Mouse (Mus musculus) inflammation-experienced regulatory T-cells, adult 6 months (primary cell): ENCODE results near the gene Gcc2. TPM values are rescaled to one million over a fixed set of nuclear protein-coding genes. Genes with fewer than 3 reads are reported as not detected.
"Not testable (repeated sequence)": the region's sequence is repeated elsewhere in the genome, so short reads cannot be mapped to it uniquely, and the experiment has no call there.

ENCODE experiments used
- ATAC-seq: one replicate; pipeline ENCODE4 v1.8.0; 2017
- polyA plus RNA-seq, 3 experiments: library from polyadenylated mRNA; unstranded; fragments of 100-300 nt; shearing (Covaris generic); gene quantifications; one replicate each; pipeline ENCODE4 v1.2.1; 2017

Gene Gcc2
- polyA plus RNA-seq, 3 experiments from 2014 or later = 70.3 to 85.0 (median 78.0) TPM

DNA sequence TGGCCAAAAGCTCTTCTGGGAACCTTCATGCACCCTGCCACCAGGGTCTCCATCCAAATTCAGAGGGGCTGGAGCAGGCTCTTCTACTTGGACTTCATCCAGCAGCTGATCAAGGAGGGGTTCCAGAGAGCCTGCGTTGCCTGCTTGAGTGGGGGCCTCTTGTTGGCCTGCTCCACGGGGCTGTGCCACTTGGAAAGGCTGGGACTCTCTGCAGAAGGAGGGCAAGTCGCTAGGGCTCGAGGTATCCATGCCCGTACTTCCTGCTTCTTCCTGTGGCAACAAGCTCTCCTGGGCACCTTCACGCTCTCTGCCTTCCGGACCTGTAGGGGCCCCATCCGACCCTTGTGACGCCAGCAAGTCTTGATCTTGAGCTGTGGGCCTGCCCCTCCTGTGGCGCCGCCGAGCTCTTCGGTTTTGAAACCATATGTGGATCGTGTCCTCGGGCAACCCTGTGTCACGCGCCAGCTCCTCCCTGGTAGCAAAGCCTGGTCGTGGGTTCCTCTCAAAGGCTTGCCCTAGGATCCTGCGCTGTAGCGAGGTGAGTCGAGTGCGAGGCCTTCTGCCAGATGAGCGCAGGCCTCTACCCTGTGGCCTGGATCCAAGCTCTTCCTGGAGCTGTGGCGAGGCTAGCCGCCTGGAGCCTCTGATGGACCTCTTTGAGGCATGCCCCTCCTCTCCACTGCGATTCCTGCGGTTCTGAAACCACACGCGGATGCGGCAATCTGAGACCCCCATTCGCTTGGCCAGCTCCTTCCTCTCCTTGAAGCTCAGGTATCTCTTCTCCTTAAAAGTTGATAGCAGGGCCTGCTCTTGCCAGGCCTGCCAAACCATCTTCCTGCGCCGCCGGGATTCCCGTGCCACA is 23.3 kb upstream of the Gcc2 start:
- ATAC-seq = peak; percentile 25

DNA sequence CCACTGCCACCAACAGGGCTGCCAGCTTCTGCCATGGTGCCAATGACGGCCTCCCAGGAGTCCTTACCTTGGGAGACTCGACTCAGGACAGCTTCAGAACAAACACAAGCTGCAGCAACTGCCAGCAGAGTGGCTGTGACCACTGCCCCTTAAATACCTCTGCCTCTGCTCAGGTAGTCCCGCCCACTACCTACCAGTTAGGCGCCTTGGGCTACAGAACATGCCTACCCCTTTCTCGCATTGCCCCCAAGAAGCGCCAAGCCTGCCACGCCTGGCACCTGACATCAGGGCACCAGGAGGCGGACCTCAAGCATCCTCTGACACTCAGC is 22.7 kb upstream of the Gcc2 start, which contains the start of gene Duxf3:
Gene Duxf3 (minus strand): TSS at position 35 of the 329 bp plus-strand sequence.
- not testable (repeated sequence) for ATAC-seq

DNA sequence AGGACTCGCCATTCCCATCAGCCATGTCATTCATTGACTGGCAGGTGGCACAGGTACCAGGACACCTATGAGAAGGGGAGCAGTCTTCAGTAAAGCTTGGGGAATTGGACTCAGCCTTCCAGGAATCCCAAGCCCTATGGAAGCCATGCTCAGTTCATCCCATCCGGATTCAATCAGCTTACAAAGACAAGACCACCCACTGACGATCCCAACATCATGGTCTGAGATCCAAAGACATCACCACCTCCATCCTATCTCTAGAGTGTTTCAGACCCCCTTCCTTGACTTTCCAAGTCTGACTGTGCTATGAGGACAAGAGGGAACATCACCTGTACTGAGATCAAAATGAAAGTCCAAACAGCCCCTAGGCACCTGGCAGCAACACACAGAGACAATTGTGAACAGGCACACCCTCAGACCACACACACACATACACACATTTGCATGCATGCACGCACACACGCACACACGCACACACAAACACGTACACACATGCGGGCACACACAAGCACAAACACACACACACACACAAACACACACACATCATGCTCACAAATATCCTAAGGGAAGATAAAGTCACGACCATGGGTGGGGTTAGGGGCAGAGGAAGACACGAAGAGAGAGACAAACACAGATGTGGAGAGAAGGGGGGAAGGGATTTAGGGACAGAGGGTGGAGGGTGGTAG is 22.1 kb upstream of the Gcc2 start:
- not testable (repeated sequence) for ATAC-seq

DNA sequence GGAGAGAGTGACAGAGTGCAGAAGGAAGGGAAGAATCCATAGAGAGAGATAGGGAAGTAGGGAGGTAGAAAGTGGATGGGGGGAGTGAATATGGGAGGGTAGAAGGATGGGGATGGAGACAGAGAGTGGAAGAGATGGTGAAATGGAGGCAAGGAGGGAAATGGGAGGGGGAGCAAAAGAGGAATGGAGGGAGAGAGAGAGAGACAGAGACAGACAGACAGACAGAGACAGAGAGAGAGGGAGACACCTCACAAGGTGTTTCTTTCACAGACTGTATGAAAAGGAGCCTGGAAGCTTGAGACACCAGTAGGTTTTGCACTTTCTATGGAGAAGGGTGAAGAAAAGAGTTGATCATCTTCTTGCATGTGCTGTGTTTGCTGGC is 21.6 kb upstream of the Gcc2 start:
- not testable (repeated sequence) for ATAC-seq

DNA sequence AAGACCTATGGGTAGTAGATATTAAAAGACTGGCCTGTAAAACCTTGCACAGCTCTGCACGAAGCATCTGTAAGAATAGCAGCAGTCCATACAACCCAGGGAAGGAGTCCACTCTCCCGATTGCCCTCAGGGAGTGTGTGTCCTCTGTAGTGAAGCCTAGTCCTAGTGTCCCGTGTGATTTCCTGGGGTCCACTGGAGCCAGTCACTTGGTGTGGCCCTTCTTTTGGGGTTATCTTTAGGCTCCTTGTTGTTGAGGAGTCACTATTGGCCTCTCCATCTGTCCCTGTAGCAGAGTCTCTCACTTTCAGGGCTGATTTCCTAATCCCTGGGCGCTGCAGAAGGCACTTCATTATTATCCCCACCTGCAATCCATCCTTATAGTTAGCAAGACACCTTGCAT is 20.3 kb upstream of the Gcc2 start:
- ATAC-seq = not testable (repeated sequence)

DNA sequence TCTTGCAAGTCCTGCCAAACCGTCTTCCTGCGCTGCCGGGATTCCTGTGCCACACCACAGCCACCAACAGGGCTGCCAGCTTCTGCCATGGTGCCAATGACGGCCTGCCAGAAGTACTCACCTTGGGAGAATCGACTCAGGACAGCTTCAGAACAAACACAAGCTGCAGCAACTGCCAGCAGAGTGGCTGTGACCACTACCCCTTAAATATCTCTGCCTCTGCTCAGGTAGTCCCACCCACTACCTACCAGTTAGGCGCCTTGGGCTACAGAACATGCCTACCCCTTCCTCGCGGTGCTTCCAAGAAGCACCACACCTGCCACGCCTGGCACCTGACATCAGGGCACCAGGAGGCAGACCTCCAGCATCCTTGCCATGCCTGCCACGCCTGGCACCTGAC is 18.7 kb upstream of the Gcc2 start, which contains the start of gene Gm4981:
Gene Gm4981 (minus strand): TSS at position 89 of the 400 bp plus-strand sequence.
- no peak for ATAC-seq

DNA sequence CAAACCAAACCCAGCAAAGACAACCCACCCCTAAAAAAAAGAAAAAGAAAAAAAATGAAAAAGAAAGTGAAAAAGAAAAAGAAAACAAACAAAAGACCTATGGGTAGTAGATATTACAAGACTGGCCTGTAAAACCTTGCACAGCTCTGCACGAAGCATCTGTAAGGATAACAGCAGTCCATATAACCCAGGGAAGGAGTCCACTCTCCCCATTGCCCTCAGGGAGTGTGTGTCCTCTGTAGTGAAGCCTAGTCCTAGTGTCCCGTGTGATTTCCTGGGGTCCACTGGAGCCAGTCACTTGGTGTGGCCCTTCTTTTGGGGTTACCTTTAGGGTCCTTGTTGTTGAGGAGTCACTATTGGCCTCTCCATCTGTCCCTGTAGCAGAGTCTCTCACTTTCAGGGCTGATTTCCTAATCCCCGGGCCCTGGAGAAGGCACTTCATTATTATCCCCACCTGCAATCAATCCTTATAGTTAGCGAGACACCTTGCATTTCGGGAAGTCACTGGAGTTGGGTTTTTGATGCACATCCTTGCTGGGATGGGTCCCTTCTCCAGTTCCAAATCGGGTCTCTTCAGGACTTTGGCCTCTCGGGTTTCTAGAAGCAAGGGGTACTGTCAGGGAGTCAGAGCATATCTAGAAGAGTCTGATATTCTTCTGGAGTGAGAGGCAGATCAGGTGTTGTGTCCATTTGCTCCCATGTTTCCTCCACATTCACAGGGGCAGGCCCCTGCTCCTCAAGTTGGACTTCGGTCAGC is 16.1 kb upstream of the Gcc2 start:
- ATAC-seq = not testable (repeated sequence)

DNA sequence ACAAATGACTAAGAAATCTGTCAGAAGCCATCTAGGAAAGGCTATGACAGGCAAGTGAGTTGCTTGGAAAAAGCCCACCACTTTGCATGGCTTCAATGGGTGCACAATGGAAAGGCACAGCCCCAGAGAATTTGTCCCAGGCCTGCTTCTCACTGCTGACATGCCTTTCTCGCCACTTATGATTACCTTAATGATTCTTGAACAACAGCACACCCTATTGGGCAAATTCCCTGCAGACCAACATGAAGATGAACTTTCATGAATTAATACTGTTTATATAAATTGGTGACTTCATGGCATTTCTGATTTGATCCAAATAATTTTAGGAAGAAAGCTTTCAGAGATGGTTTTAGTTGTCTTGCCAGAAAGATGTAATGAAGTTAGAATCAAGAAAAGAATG is 5.8 kb upstream of the Gcc2 start:
- no peak for ATAC-seq

DNA sequence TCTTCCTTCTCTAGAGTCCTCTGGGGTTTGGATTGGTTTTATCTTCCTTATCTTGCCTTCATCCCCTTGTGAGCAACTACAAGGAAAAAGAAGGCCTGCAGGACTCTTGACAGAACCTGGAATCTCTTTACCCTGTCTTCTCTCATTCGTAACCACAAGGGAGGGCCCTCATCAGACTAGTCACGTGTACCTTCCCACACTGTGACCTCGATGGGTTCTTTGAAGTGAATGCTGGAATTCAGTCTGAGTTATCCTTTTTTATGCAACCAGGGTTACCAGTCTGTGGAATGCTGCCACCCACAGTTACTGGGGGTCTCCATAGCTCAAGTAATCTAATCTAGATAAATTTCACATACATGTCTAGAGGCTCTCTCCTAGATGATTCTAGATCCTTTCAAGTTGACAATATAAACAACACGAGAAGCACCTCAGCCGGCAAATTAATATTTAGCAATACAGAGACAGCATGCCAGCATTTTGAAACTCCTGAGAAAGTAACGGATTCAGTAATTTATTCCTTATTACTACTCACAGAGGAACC is 592 bp upstream of the Gcc2 start:
- no peak for ATAC-seq

DNA sequence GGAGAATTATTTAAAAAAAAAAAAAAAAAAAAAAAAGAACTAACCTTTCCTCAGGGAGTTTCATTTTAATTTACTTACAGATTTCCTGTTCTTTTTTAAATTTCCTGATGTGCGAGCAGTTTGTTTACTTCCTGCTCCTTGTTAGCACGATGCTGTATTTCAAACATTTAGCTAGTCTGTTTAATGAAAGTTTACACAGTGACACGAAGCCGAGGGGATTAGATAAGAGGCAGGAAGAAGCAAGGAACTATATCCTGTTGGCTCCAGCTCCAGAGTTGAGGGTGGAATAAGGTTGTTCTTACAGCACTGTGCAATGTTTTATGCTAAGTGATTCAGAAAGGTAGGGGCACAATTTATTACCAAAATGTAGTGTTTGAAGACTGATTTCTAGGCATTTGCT is 657 bp downstream of the Gcc2 start:
- ATAC-seq = no peak

DNA sequence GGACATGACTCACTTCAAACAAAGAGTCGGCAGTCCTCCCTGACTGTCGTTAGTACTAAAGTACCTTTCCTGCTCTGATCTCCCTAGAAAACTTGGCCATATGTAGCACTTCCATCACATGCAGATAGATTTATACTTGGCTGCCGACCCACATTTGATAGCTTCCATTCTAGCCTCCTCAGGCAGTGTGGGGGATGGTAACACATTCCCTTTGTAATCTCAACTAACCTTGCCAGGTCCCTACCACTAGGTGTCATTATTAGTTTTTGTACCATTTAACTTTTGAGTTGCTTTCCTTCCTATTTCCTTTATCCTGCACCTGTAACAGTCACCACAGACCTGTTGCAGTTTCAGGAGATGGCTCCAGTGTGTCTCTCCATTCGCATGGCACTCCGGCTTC is 3.2 kb downstream of the Gcc2 start:
- no peak for ATAC-seq

DNA sequence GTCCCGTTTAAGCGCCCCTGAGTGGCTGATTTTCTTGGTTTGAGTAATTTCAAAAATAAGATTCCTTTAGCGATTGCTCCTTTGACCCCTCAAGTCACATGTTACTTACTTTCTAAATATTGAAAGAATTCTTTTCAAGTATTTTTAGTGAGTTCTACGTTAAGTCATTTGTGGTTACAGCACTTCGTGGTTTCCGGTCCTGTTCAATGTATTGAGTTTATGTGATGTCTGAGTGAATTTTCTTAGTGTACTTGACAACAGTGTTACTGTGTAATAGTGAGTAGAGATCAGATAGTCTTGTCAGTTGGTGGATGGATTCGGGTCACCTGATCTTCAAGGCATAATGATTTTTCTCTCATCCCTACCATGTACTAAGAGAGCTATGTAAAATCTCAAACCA is 26.9 kb downstream of the Gcc2 start:
- ATAC-seq = peak; percentile 76

DNA sequence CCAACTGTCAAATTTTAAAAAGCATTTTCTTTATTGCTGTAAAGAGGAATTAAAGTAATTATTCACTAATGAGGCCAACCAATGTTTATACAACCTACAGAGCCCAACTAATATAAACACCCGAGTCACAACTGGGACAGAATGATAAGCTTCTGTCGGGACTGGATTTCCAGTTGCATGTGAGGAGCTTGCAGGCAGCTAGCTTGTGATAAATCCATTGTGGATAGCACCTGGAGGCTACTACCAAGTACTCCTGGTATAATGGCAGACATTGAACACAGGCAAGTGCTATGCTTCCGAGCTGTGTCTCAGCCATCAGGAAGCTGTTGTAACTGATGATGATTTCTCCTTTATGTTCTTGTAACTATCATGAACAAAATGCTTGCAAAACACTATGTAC is 35.4 kb downstream of the Gcc2 start:
- no peak for ATAC-seq

DNA sequence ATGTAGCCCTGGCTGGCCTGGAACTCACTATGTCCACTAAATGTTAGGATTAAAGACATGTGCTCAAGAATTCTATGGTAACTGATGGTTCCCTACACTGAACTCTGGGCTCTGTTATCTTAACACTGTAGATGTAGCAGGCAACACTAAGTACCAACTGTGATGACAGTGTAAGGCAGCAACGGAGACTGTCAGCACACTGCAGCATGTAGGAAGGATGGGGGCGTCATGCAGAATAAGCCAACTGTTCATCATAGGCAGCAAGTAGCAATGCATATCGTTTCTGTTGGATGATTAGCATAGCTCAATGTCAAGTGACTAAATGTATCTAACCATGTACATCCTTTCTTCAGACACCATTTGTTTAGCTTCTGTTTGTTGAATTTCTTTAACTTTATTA is 38.9 kb downstream of the Gcc2 start:
- no peak for ATAC-seq

DNA sequence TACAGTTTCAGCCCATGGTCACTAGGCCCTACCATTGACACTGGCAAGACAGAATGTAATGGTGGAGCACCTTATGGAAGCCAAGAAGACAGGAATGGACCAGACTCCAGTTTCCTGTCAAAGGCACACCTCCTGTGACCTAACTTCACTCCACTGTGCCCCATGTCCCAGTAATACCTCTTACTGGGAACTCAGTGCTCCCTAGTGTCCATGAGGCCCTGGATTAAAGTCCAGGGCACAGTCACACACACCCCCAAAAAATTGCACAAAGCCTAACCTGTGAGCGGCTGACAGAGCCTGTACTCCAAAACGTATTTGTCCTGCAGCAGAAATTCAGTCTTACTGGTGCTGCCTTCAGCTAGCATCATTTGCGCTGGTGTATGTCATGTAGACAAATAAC is 40.3 kb downstream of the Gcc2 start:
- no peak for ATAC-seq

DNA sequence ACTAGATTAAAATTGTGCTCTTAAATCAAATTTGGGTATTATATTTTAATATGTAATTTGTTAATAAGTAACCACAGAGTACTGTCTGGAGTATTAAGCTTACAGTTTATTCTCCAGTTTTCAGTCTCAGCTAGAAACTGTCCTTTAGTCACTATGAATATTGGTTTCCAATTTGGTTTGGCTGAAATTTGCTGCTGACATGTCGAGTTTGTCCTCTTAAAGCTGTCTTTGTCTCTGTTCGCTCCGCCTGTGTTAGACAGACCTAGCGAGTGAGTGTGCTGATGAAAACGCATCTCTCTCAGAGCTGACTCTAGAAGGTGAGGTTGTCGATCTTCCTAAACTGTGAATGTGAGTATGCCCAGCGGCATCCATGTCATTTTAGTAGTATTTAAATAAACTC is 49.7 kb downstream of the Gcc2 start:
- no peak for ATAC-seq

DNA sequence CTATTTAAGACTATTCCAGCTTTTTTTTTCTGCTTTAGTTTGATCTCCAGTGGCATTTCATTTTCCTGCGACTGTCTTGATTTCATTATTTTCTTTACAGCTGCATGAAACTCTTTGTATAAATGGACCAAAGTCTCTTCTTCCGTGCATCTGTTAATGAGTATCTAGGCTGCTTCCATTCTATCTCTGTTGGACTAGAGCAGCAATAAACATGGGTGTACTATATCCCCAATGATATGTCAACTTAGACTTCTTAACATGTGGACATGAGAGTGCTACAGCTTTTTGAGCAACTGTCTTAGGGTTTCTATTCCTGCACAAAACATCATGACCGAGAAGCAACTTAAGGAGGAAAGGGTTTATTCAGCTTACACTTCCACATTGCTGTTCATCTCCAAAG is 51.6 kb downstream of the Gcc2 start:
- ATAC-seq = no peak

DNA sequence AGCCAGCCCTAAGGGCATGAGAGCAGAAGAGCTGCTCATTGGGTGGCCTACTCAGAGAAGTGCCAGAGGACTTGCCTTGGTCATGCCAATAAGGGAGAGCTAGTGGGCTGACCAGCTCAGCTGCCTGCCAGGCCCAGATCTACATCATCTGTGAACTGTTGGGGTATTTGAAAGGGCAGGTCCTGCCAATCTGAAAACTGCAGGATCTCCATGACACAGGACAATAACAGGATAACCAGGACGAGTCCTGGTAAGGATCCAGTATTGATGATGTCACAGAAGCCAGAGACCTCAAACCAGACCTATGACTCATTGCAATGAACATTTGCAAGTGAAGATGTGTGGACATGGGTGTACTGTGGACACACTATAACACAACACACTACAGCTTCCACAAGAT is 55.5 kb downstream of the Gcc2 start:
- ATAC-seq = no peak

DNA sequence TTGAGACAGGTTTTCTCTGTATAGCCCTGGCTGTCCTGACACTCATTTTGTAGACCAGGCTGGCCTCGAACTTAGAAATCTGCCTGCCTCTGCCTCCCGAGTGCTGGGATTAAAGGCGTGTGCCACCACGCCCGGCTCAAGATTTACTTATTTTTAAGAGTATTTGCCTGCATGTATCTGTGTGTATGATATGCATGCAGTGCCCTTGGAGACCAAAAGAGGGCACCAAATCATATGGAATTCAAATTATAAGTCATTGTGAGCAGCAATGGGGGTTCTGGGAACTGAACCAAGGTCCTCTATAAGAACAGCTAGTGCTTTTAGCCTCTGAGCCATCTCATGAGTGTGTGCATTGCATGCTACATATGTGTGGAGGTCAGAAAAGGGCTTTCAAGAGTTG is 57.6 kb downstream of the Gcc2 start:
- no peak for ATAC-seq

DNA sequence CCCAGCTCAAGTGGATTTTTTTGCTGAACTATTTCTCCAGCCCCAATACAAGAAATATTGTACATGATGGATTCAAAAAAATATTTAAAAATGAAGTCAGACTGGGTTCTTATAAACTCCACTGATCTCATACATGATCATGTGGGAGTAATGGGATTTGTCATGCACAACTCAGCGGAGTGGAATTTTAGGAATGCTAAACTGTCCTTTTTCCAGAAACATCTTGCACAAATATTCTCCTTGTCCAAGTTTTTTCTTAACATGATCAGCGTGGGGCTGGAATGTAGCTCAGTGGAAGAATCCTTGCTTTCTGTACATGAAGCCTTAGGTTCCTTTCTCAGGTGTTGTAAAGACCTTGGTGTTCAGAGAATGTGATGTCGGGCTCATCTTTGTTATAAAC is 65.6 kb downstream of the Gcc2 start:
- no peak for ATAC-seq

DNA sequence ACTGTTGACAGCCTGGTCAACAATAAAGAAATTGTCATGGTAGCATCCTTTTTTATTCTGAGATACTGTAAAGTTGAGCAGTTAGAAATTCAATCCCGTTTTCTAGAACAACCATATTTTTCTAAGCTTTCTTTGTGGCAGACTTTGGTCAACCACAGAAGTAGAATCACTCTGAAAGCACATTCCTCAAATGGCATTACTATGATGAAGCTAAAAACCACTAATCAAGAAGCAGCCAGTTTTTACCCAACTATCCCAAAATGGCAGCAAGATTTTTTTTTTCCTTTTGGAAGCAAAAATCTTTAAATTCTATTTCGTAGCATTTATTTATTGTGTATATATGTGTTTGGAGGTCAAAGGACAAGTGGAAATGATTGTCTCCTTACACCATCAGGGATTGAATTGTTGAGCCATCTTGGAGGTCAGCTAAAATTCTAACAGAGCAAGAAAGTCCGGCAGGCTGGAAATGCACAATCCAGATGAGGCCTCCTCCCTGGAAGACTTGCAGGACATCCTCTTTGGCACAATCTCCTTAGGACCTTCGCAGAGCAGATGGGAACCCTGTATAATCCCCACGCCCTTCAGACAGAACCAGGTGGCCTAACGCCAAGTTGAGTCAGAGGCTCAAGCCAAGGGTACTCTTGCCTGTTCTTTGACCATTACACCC is 67.2 kb downstream of the Gcc2 start:
- ATAC-seq = peak; percentile 2
